Mouse (Mus musculus) cerebellum, adult 9-10 months (tissue): ENCODE measurements around the gene Gm37419.

Experiments used
- DNase-seq: peaks from one replicate; pipeline ENCODE4 v3.0.0; 2022

The Gm37419 gene

DNA sequence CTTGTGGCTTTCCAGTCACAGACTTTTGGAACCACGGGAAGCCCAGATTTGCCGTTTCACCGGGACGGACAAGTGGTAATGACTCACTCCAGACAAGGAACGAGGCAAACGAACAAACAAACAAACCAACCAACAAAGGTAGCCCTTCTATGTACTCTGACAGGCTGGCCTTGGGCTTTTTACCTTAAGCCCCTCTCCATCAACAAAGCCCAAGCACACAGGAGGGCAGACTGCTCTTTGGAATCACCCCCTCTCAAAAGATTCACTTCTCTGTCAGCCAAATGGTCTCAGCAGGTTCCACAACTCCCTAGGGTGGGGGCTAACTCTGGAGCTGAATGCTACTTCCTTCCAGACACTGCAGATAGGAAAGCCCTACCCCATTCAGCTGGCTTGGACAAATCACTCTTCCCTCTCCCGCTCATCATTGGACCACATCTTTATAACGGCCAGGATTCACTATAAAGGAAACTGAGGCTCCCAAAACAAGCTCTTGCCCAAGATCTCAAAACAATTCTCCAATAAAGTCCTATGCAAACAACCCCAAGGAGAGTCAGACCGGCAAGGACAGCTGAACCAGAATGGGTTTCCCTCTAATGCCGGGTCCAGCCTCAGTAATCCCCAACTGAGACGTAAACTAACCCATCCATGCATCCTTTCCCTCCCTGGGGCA, 7.9 kb upstream of the Gm37419 start:
- DNase-seq = peak; percentile 42

DNA sequence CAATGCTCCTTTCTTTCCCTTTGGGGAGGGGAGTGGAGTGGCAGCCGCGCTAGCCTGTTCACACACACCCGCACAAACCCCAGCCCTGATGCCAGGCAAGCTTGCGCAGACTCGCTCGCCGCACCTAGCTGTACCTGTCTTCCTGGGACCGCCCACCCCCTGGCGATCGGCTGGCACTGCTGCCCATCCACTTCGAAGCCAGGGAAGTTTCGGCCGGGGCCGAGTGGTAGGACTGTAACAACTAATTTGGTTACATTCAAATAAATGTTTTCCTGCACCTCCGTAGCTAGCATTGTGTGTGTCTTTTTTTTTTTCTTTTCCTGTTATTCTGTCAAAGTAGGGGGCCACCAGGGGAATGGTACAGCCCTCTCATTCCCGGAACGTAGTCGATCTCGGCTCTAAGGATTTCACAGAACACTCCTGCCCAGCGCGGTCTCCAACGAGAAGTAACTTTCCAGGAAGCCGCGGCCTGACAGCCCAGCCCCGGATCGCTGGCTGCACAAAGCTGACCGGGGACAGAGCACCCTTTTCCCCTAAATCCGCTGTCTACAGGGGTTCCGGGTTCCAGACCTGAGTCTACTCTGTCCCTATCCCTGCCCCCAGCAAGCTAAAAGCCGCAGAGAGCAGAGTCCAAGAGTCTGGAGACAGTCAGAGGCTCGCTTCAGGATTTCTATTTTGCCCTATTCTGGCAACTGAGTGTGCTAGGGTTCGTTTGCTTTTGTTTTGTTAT, 7.1 kb upstream of the Gm37419 start:
- peak; percentile 56 for DNase-seq

DNA sequence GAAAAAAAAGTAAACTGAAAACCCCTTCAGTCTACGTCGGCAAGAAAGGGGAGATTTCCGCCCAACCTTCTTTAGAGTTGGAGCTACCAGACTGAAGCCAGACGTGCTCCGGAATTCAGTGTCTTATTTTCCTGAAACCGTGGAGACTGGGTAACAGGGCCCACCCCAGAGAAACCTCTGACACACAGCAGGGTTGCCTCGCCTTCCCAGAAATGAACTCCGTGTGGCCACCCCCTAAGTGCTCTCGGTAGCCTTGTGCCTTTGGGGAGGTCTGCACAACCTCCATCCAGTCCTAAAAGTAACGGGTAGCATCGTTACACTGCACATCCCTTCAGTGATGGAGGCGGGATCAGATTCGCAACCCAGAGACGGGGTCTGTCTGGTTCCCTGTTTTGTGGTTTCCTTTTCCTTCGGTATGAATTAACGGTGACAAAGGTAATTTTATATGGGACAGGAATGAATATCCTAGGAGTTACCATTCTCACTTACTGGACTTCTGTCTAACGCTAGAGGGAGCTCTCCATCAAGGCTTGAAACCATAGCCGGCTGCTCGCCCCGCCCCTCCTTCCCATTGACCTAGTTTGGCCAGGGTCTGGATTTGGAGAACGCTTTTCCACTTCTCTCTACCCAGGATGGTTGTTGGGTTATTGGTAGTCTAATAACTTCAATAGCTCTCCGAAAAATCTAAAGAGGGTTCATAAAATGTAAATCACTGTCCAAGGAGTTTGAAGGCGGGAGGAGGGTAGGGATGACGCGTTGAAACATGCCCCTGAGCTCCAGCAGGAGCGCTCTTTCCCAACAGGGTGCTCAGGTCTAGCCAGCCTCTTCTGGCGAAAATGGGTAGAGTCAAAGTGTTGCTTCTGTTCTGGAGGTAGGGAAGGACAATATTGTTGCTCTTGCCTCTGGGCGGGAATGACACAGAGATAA, 6.1 kb upstream of the Gm37419 start:
- DNase-seq = peak; percentile 96

DNA sequence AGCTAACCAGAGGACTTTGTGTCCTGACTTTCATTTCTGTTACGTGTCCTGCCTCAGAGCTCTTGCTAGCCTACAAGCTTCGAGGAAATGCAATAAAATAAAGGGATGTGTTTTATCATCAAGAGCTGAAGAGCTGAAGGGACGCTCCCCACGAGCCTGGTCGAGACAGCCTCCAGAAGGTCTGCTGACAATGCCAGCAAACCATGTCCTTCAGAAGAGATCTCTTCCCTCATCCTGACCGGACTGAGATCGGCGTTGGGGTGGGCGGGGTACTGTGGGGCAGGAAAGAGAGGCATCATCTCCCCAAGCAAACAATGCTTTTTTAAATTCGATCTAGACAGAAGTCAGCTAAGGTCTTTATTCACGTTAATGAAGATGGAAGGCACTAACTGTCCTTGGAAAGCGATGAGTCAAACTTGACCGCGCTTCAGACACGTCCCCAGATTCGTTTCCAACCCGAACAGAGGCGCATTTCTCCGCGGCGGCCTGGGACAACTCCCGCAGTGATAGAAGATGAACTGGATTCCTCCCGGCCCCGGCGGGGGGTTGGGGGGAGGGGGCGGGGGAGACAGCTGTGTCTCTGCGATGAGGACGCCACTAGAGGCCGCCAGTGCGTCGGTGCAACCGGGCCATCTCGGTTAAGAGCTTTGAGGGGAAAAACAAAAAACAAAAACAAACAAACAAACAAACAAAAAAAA, 5.2 kb upstream of the Gm37419 start:
- DNase-seq = peak; percentile 88

DNA sequence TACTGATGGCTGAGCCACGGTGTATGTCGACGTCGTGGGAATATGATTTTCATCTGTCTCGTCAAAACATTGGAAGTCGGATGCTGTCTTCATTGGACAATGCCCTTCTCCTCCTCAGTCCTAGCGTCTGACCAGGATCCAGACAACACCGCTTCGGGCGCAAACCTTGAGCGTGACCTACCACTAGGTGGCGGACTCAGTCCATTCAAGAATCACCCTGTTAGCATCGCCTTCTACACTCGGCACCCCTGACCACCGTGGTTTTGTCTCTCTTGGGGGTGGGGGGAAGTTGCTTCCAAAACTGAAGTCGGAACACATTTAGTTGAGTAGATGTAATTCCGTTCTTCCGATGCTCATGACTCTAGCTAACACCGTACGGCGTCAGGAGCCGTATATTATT, 4.1 kb upstream of the Gm37419 start:
- peak; percentile 95 for DNase-seq

DNA sequence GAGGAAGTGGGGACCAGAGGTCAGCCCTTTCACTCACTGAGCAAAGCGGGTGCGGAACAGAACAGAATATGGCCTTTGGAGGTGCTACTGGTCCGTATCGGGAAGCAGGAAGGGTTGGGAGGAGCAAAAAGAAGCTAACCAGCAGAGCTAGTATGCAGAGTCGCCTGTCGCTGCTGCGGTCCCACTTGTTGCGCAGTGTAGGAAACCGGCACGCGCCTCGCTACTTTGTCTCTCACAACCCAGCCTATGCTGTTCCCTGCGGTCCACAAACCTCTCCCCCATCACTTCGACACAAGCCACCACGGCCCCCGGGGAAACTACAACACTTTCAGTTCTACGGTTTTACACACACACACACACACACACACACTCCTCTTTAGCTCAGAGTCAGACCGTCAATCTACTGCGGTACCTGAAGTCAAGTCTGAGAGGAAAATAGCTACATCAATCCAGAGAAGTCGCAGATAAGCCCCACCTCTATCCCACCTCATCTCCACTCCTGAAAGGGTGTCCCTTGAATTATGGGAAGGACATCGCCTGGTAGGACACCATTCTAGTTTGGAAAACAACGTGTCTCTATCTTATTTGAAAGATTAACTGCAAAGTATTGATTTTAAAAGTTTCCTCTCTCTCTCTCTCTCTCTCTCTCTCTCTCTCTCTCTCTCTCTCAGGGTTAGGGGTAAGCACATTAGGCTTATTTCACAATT, 3.4 kb upstream of the Gm37419 start:
- DNase-seq = peak; percentile 76

DNA sequence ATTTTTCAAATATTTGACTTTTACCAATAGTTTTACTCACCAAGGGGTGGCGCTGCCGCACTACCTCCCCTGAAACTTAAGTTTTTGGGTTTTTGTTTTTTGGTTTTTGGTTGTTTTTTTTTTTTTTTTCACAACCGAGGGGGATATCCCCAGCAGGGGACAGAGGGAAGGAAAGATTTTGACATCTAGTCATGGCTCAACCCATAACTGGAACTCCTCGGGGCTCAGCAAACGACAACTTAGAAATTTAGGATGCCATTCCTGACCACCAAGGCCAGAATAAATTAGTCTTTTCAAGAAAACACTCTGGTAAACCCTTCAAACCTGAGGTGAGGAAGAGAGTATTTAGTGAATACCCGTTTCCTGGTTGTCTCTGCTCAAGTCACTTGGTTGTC, 2.8 kb upstream of the Gm37419 start:
- peak; percentile 65 for DNase-seq

DNA sequence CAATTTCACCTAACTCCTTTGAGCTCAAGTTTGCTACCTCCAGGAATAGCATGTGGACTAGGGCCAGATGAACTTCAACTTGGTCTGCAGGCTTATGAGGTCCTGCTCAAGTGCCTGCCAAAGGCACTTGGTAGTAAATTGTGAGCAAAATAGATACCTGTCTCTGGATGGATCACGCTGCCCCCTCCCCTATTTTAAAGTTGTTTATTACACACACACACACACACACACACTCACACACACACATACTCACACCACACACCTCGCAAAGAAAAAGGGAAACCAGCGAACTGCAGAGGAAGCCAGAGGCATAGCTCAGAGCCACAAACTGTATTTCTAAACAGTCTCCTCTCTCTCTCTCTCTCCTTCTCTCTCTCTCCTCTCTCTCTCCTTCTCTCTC, 2.1 kb upstream of the Gm37419 start:
- DNase-seq = peak; percentile 69

DNA sequence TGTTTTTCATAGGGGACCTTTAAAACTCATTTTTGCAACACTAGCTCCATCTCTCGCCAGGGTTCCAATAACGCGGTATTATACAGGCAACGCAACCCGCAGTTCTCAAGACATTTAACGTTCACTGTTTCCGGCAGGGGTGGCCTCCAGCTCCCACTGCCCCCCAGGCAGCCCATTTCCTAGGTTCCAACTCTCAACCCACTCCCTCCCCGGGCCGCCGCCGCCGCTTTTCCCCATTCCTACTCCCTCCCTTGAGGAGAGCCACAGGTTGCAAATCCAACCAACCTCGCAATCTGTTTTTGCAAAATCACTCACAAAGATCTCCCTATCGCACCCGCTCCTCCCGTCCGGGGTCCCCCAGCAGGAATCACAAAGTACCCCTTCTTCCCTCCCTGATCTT, 1.4 kb upstream of the Gm37419 start:
- DNase-seq = peak; percentile 75

DNA sequence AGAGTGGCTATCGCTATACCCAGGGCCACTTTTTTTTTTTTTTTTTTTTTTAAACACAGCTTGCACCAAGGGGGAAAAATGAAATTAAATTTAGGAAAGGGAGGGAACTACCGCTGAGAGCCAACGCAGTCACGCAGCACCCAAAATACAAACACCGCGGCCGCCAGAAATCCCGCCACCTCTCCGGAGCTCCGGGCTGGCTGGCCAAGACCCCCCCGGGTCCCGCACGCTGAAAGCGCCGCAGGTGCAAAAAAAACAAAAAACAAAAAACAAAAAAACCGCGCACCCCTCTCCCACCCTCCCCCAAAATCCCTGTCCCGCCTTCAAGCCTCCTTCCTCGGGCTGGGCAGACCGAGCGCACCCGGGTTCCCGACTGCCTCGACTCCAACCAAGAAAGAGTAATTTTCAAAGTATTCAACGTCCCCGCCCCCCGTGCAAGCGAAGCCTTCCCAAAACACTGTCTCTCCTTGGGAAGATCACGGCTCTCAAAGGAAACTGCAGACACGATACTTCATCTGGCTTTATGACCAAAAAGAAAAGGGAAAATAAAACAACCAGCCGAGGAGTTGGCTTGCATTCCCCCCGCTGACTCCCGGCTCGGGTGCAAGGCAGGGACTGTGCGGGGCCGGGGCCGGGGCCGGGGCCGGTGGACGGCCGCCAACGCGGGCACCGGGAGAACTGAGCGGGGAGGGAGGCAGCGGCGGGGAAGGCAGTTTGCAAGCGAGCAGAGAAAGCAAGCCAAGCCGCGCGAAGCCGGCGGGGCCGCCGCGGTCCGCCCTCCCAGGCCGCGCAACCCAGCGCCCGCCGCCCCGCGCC, 733 bp upstream of the Gm37419 start:
- peak; percentile 69 for DNase-seq

DNA sequence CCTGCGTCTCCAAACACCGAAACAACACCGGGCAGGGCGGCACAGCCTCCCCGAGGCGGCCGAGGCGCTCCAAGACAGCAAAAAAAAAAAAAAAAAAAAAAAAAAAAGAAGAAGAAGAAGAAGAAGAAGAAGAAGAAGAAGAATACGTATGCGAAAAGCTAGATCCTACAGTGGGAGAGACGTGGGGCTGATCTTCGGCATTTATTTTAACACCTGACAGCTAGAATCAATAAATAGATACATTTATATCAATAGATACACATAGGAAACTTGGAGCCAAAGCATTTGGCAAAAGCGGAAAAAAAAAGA, 171 bp upstream of the Gm37419 start:
- DNase-seq = no peak

DNA sequence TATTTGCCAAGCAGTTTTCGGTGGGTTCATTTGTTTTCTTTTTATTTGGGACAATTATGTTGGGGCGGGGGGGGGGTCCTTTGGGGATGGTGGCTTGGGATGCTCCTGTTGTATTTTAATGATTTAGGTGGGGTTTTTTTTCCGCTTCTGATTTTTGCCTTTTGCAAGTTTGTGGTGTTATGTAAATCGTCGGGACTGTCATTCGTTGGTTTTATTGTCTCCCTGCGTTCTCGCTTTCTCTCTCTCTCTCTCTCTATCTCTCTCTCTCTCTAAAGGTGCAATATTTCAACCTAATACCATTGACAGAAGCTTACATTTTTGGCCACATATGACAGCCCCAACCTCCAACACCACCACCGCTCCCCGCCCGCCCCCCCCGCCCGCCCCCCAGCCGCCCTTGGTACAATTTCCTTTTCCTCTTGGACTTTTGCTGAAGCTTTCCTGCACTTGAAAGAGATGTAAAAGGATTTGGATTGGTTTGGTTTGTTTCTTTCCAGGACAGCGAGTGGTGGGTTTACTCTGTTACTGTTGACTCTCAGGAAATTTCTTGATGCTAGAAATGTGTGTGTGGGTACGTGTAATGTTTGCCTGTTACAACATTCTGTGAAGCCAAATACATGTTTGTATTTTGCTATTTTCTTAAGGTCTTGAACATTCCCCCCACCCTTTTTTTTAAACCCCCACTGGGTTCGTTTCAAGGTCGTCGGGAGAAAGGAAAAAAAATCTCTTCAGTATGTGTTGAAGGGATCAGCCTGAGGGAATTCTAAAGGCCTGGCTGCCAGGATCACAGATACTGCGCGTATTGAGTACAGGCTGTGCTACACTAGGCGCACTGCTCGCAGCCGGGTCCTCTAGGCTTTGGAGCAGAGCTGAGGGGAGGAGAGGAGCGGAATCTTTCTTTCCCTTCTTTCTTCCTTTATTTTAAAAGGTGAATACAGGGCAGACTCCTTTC, 1.2 kb downstream of the Gm37419 start:
- peak; percentile 80 for DNase-seq

DNA sequence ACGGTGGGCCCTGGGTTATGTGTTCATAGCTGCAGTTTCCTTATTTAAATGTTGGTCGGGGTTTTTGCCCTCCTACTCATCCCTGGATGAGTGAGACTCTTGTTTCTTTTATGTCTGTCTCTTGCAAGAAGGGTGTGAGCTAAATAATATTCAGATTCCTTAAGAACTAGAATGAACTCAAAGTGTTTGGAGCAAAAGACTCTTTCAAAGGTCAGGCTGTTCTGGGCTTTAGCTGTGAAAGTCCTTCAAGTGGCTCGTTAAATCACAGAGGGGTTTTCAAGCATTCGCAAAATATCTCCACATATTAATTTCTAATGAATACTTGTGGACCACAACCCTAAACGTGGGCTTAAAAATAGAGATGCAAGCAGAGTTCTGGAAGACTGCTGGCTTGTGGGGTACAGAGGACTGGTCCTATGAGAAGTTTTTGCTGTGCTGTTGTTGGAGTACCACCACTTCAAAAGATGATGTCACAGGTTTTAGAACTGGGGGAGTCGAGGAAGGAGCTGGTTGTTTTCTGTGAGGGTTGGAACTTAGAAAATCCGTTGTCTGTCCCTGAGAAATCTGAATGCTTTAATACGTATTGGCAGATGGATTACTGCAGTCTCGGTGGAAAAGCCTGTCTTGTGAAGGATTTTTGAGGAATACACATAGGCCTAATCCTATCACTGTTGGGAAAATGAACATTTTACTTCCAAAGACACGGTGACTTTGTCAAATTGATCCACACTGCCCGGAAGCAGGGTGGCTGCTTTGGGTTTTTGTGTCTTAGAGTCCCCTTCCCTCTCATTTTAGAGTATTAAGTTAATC, 2.1 kb downstream of the Gm37419 start:
- DNase-seq = peak; percentile 57

DNA sequence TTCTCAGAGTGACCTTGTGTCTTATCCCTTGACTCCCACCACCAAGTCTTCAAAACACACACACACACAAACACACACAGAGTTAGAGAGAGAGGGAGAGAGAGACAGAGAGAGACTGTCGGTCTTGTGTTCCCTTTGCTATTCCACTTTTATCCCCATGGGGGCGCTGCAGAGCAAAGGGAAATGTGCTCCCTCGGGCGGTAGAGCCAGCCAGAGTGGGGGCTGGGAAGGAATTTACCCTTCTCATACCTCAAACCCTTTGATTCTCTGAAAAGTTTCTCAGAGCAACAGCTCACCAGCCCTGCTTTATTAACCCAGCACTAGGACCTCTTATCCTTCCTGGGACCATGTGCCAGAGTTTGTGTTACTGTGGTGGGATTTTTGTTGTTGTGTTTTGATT, 2.9 kb downstream of the Gm37419 start:
- DNase-seq = peak; percentile 96

DNA sequence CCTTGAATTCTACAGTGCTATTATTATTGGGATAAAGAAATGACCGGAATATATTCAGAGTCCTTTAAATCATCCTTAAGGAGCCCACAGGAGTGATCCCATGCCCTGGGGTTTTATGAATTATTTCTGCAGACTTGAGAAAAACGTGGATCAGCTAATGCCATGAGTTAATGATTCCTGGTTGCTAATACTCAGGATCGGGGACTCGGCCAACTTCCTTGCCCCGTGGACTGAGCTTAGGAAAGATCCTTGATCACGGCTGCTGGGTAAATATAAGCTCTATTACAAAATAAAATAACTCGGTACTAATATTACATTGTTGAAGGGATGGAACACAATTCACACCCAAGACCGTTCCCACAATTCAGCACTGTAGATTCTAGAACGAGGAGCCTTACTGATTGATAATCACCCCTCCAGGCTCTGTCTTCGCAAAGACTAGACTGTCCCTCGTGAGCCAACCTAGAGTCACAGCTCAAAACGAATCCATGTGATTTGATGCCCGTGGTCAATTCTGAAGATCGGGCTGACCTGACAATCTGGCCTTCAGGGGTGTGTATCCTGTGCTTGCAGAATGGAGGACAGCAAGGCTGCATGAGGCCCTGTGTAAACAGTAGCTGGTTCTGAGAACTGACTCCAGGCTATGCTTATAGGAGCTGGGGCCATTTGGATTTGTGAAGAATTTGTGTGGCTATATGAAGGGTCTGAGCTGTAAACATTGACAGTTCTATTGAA, 3.7 kb downstream of the Gm37419 start:
- DNase-seq = peak; percentile 46

DNA sequence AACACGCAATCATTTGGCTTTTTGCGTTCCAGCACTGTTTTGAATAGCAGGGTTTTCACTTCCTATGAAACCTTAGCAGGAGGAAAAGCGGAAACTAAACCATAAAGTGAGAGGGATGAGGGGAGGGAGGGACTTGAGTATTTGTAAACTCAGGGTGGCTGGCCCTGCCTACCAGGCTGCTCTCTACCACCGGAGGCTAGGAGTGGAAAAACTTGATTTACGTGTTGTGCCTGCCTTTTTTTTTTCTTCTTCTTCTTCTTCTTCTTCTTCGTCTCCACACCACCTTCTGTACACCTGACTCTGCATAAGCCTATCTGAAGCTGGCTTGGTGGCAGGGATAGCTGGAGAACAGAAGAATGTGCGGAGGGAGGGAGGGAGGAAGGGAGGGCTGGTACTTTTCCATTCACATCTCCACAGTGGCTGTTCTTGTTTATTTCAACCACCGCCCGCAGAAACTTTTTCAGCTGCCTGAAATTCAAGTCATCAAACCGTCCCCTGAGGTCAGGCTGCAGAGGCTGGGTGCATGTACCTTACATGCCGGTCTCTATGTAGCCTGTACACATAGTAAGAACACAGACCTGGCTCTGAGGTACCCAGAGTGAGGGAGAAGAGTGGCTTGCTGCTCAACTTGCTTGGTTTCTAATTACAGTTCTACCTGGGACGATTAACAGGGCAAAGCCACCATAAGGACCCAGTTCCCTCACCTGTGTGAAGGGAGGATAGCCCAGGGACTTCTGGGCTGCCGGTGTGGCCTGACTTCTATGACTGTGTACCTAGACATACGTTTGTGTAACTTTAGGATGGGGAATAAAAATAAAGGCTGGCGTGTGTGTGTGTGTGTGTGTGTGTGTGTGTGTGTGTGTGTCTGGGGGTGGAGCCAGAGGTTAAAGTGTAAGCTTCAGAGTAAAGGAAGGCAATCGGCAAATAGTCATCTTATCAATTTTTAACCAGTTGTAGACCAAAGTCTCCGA, 5.4 kb downstream of the Gm37419 start:
- peak; percentile 45 for DNase-seq

DNA sequence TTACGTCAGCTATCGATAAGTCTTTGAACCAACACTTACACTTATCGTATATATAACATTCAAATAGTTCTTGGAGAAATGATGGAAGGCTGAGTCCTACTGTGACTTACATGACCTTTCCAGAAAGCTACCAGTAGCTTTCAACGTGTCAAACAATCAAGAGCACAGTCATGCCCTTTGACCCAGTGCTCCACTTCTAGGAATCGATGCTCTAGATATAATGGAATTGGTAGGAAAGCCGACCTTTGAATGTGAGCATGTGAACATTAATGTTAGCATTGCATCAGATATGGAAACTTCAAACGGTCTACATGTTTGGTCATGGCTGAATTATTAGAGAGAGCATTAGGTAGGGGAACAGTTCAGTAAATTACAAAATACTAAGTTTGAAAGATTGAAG, 8.1 kb downstream of the Gm37419 start:
- DNase-seq = no peak

DNA sequence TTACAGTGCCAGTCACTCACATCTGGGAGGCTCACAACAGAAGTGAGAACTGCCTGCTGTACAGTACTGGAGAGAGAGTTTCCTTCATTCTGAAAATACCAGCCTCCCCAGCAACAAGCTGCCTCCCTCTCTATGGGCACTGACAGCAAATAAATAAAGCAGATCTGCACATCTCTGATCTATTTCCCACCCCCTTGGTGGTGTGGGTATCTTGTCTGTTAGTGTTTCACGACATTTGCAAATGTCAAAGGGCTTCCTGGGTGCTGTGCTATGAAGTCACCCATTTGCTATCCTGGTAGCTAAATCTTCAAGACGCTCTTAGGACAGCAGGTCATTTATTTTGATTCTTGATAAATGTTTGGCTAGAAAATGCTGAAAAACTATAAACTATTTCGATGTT, 8.9 kb downstream of the Gm37419 start:
- DNase-seq = no peak
